In genomic region chr4:59007974-59008373, GRCm38 (mm10) we compare ENCODE assay signal across 27 mouse cellular contexts. TPM values are rescaled to one million over a fixed set of nuclear protein-coding genes. Genes with fewer than 3 reads are reported as not detected.
A peak's percentile ranks its signal among the peaks of the same experiment; 100 is the strongest.
DNase-seq lines count a peak whose midpoint lies in the region; ATAC-seq lines count a peak whose summit lies in the region.
"Had no signal": no experiment of that assay in that cellular context is flagged by ENCODE, and none has a peak within 500 bp of the region (broad histone marks: within the 10 kb centered on the region; RNA-seq: fewer than 3 reads in every experiment).

No protein-coding gene starts in this region.

- H3K9me3 ChIP-seq in embryonic facial prominence, embryonic 14.5 days (ENCODE audit: control insufficient read depth, low read length): no peaks in the 10 kb centered on the region
- no peaks in the 10 kb centered on the region for H3K9me3 ChIP-seq in embryonic facial prominence, embryonic 10.5 days
- H3K9me3 ChIP-seq in intestine, embryonic 14.5 days (ENCODE audit: control insufficient read depth, low read length): no peaks in the 10 kb centered on the region
- H3K9me3 ChIP-seq in intestine, embryonic 15.5 days: no peaks in the 10 kb centered on the region
- H3K9me3 ChIP-seq: embryonic facial prominence, embryonic 12.5 days; embryonic facial prominence, embryonic 15.5 days; forebrain, embryonic 10.5 days; forebrain, embryonic 12.5 days; G1E had no signal

- no peak overlapping the region for H3K4me3 ChIP-seq in embryonic facial prominence, embryonic 14.5 days (ENCODE audit: low read depth, low read length)
- H3K4me3 ChIP-seq in embryonic facial prominence, embryonic 10.5 days: no peak overlapping the region
- H3K4me3 ChIP-seq in intestine, embryonic 14.5 days (ENCODE audit: low read depth, low read length): no peak overlapping the region
- H3K4me3 ChIP-seq in intestine, embryonic 15.5 days (replicated peaks): no peak overlapping the region
- H3K4me3 ChIP-seq: embryonic facial prominence, embryonic 12.5 days; embryonic facial prominence, embryonic 15.5 days; erythroblast, embryonic 14.5 days; forebrain, embryonic 10.5 days; forebrain, embryonic 12.5 days had no signal

- no peak overlapping the region for H3K9ac ChIP-seq in embryonic facial prominence, embryonic 14.5 days (ENCODE audit: low read depth, low read length)
- no peak overlapping the region for H3K9ac ChIP-seq in intestine, embryonic 14.5 days (ENCODE audit: low read length)
- H3K9ac ChIP-seq in intestine, embryonic 15.5 days: no peak overlapping the region
- H3K9ac ChIP-seq: embryonic facial prominence, embryonic 12.5 days; embryonic facial prominence, embryonic 15.5 days; forebrain, embryonic 12.5 days had no signal

- H3K36me3 ChIP-seq in embryonic facial prominence, embryonic 14.5 days (ENCODE audit: control insufficient read depth, insufficient read depth, low read length): no peaks in the 10 kb centered on the region
- H3K36me3 ChIP-seq in embryonic facial prominence, embryonic 10.5 days (replicated peaks): no peaks in the 10 kb centered on the region
- no peaks in the 10 kb centered on the region for H3K36me3 ChIP-seq in intestine, embryonic 14.5 days (ENCODE audit: control insufficient read depth, insufficient read depth, low read length)
- H3K36me3 ChIP-seq in intestine, embryonic 15.5 days: no peaks in the 10 kb centered on the region
- H3K36me3 ChIP-seq: embryonic facial prominence, embryonic 12.5 days; embryonic facial prominence, embryonic 15.5 days; forebrain, embryonic 10.5 days; forebrain, embryonic 12.5 days had no signal

- peaks cover 31% of the 10 kb centered on the region for H3K4me1 ChIP-seq in embryonic facial prominence, embryonic 14.5 days (ENCODE audit: control insufficient read depth, insufficient read depth, low read length)
- peaks cover 42% of the 10 kb centered on the region for H3K4me1 ChIP-seq in embryonic facial prominence, embryonic 10.5 days
- peaks cover 11% of the 10 kb centered on the region for H3K4me1 ChIP-seq in intestine, embryonic 14.5 days (replicated peaks; ENCODE audit: control insufficient read depth, insufficient read depth, low read length)
- H3K4me1 ChIP-seq in intestine, embryonic 15.5 days (replicated peaks): peaks cover 9% of the 10 kb centered on the region; the same call in 1 of the 2 replicates

- H3K27ac ChIP-seq in embryonic facial prominence, embryonic 14.5 days (replicated peaks; ENCODE audit: low read depth, low read length): no peak overlapping the region
- no peak overlapping the region for H3K27ac ChIP-seq in embryonic facial prominence, embryonic 10.5 days (replicated peaks)
- H3K27ac ChIP-seq in intestine, embryonic 14.5 days (ENCODE audit: low read depth): no peak overlapping the region
- H3K27ac ChIP-seq in intestine, embryonic 15.5 days: no peak overlapping the region
- H3K27ac ChIP-seq: embryonic facial prominence, embryonic 12.5 days; embryonic facial prominence, embryonic 15.5 days; forebrain, embryonic 10.5 days; forebrain, embryonic 12.5 days had no signal

- no peaks in the 10 kb centered on the region for H3K27me3 ChIP-seq in embryonic facial prominence, embryonic 14.5 days (replicated peaks; ENCODE audit: control insufficient read depth, insufficient read depth, low read length)
- no peaks in the 10 kb centered on the region for H3K27me3 ChIP-seq in embryonic facial prominence, embryonic 10.5 days (replicated peaks; ENCODE audit: low read depth, poor library complexity, severe bottlenecking)
- H3K27me3 ChIP-seq in intestine, embryonic 14.5 days (replicated peaks; ENCODE audit: control insufficient read depth, insufficient read depth, low read length): no peaks in the 10 kb centered on the region
- no peaks in the 10 kb centered on the region for H3K27me3 ChIP-seq in intestine, embryonic 15.5 days (replicated peaks)
- H3K27me3 ChIP-seq: embryonic facial prominence, embryonic 12.5 days; embryonic facial prominence, embryonic 15.5 days; forebrain, embryonic 12.5 days had no signal

- 60% methylated on average over 5 of the region's 5 CpGs for WGBS in embryonic facial prominence, embryonic 14.5 days
- 73% methylated on average over 5 of the region's 5 CpGs for WGBS in embryonic facial prominence, embryonic 10.5 days
- 77% methylated on average over 5 of the region's 5 CpGs for whole genome bisulfite sequencing in intestine, embryonic 14.5 days
- WGBS in intestine, embryonic 15.5 days: 81% methylated on average over 5 of the region's 5 CpGs

- H3K4me2 ChIP-seq in embryonic facial prominence, embryonic 14.5 days (ENCODE audit: low read depth, low read length): no peak overlapping the region
- no peak overlapping the region for H3K4me2 ChIP-seq in intestine, embryonic 14.5 days (ENCODE audit: low read length)
- no peak overlapping the region for H3K4me2 ChIP-seq in intestine, embryonic 15.5 days (replicated peaks)
- H3K4me2 ChIP-seq: embryonic facial prominence, embryonic 12.5 days; embryonic facial prominence, embryonic 15.5 days; forebrain, embryonic 12.5 days had no signal

- peak; percentile 26 for DNase-seq in embryonic facial prominence, embryonic 14.5 days (ENCODE audit: low spot score)
- DNase-seq in embryonic facial prominence, embryonic 10.5 days (ENCODE audit: low spot score): no peak
- peak; percentile 41 for DNase-seq in intestine, embryonic 14.5 days (ENCODE audit: low spot score)
- DNase-seq in NIH3T3 (ENCODE audit: low read depth): peak; percentile 70
- no peak for DNase-seq in layer of hippocampus, postnatal 36 days
- DNase-seq: adrenal gland, adult 2 months; adrenal gland, postnatal 10 days; adrenal gland, postnatal 25 days; cerebellum, adult 11 months; cerebellum, adult 18-20 months; cerebellum, adult 8-10 months; cerebellum, adult 9-11 months; cerebellum, postnatal 14 days; cerebellum, postnatal 36 days; embryo, embryonic 11 days had no signal

- no peak for ATAC-seq in embryonic facial prominence, embryonic 14.5 days (ENCODE audit: low read depth)
- no peak for ATAC-seq in intestine, embryonic 14.5 days (replicated peaks; ENCODE audit: low FRiP score, low TSS enrichment, low read depth)
- ATAC-seq in intestine, embryonic 15.5 days: no peak
- ATAC-seq: forebrain, embryonic 14.5 days; forebrain, embryonic 16.5 days had no signal

RNA-seq across cellular contexts. Expression of gene Gm20503, which starts 5.0 kb away (rescaled TPM):
- 16.3 and 17.0 TPM in 2 replicates for polyA plus RNA-seq in embryonic facial prominence, embryonic 14.5 days (2014; fragmentation: Nextera tagmentation; extraction: Ambion mirVana)
- polyA plus RNA-seq in embryonic facial prominence, embryonic 10.5 days (2016; fragmentation: Nextera tagmentation; extraction: Ambion mirVana): 8.8 and 9.0 TPM in 2 replicates
- polyA plus RNA-seq in intestine, embryonic 14.5 days (2014; fragmentation: Nextera tagmentation; extraction: Ambion mirVana): 8.5 and 10.8 TPM in 2 replicates
- polyA plus RNA-seq in intestine, embryonic 15.5 days (2015; fragmentation: Nextera tagmentation; extraction: Ambion mirVana): 11.4 and 12.0 TPM in 2 replicates
- total RNA-seq in layer of hippocampus, postnatal 36 days (2021): 1 to 10 TPM; 1.1 to 2.8 TPM
- total RNA-seq: common myeloid progenitor, adult 5-6 weeks; G1E had no signal
- polyA plus RNA-seq: adrenal gland, adult 2 months; brain, embryonic 14.5 days; C2C12; erythroblast, embryonic 14.5 days; G1E had no signal

RNA-seq across cellular contexts. Expression of gene Dnajc25, which starts 13.1 kb away (rescaled TPM):
- polyA plus RNA-seq in embryonic facial prominence, embryonic 14.5 days (2014; fragmentation: Nextera tagmentation; extraction: Ambion mirVana): 19.3 and 20.0 TPM in 2 replicates
- 6.9 and 8.2 TPM in 2 replicates for polyA plus RNA-seq in embryonic facial prominence, embryonic 10.5 days (2016; fragmentation: Nextera tagmentation; extraction: Ambion mirVana)
- 8.7 and 11.6 TPM in 2 replicates for polyA plus RNA-seq in intestine, embryonic 14.5 days (2014; fragmentation: Nextera tagmentation; extraction: Ambion mirVana)
- polyA plus RNA-seq in intestine, embryonic 15.5 days (2015; fragmentation: Nextera tagmentation; extraction: Ambion mirVana): 12.5 and 13.1 TPM in 2 replicates
- 1 to 10 TPM; 4.4 to 6.6 TPM for total RNA-seq in layer of hippocampus, postnatal 36 days (2021)

RNA-seq across cellular contexts. Expression of gene Ptgr1, which starts 21.1 kb away (rescaled TPM):
- 23.8 and 28.9 TPM in 2 replicates for polyA plus RNA-seq in embryonic facial prominence, embryonic 14.5 days (2014; fragmentation: Nextera tagmentation; extraction: Ambion mirVana)
- 10.3 and 12.9 TPM in 2 replicates for polyA plus RNA-seq in embryonic facial prominence, embryonic 10.5 days (2016; fragmentation: Nextera tagmentation; extraction: Ambion mirVana)
- 29.3 and 33.9 TPM in 2 replicates for polyA plus RNA-seq in intestine, embryonic 14.5 days (2014; fragmentation: Nextera tagmentation; extraction: Ambion mirVana)
- 39.2 and 39.3 TPM in 2 replicates for polyA plus RNA-seq in intestine, embryonic 15.5 days (2015; fragmentation: Nextera tagmentation; extraction: Ambion mirVana)
- total RNA-seq in layer of hippocampus, postnatal 36 days (2021): 1 to 10 TPM; 3.6 to 4.2 TPM

RNA-seq across cellular contexts. Expression of gene Gng10, which starts 26.9 kb away (rescaled TPM):
- 137 and 144 TPM in 2 replicates for polyA plus RNA-seq in embryonic facial prominence, embryonic 14.5 days (2014; fragmentation: Nextera tagmentation; extraction: Ambion mirVana)
- polyA plus RNA-seq in embryonic facial prominence, embryonic 10.5 days (2016; fragmentation: Nextera tagmentation; extraction: Ambion mirVana): 82.3 and 87.5 TPM in 2 replicates
- 103 and 130 TPM in 2 replicates for polyA plus RNA-seq in intestine, embryonic 14.5 days (2014; fragmentation: Nextera tagmentation; extraction: Ambion mirVana)
- 85.6 and 113 TPM in 2 replicates for polyA plus RNA-seq in intestine, embryonic 15.5 days (2015; fragmentation: Nextera tagmentation; extraction: Ambion mirVana)
- total RNA-seq in layer of hippocampus, postnatal 36 days (2021): 100 to 1,000 TPM in 1 of 2 experiments, 10 to 100 TPM in 1; 95.6 to 105 TPM

Comparison
In these comparisons a context has a peak if more than half of its experiments do, and no peak if none do; other contexts are left out.
1. DNase-seq: peak in embryonic facial prominence, embryonic 14.5 days (single experiment), intestine, embryonic 14.5 days (single experiment) and NIH3T3 (single experiment); none in embryonic facial prominence, embryonic 10.5 days (single experiment) and layer of hippocampus, postnatal 36 days (0 of 2).